Mouse (Mus musculus) adrenal gland, postnatal 14 days (tissue): Measurements from ENCODE around the gene Cntf. TPM values are rescaled to one million over a fixed set of nuclear protein-coding genes. Genes with fewer than 3 reads are reported as not detected.
"Not testable (repeated sequence)": the region's sequence is repeated elsewhere in the genome, so short reads cannot be mapped to it uniquely, and the experiment has no call there.

Source experiments
- DNase-seq: peaks from one replicate; pipeline ENCODE4 v3.0.0; 2021; ENCODE audit warnings: mixed read lengths
- total RNA-seq: library from RNA; stranded (reverse); gene quantifications from 2 replicates; pipeline ENCODE4 v1.2.3, GENCODE M21; 2021

The Cntf gene
- total RNA-seq, 1 experiment from 2014 or later: 3.0 TPM

- DNase-seq: peak; percentile 33
Observed at GRCm38 (mm10) chr19:12762212-12763130, 3.0 kb downstream of the Cntf start.

- DNase-seq: peak; percentile 79
Observed at GRCm38 (mm10) chr19:12759656-12760055, 5.8 kb downstream of the Cntf start.

GRCm38 (mm10) chr19:12758936-12759478 lies 6.4 kb downstream of the Cntf start:
- DNase-seq: no peak

GRCm38 (mm10) chr19:12756286-12756685 lies 9.1 kb downstream of the Cntf start:
- DNase-seq: no peak

GRCm38 (mm10) chr19:12731950-12732349 lies 33.5 kb downstream of the Cntf start:
- no peak for DNase-seq

- DNase-seq: no peak
Observed at GRCm38 (mm10) chr19:12731036-12731435, 34.4 kb downstream of the Cntf start.

GRCm38 (mm10) chr19:12725851-12726250 lies 39.6 kb downstream of the Cntf start:
- no peak for DNase-seq

- DNase-seq: peak; percentile 64
Observed at GRCm38 (mm10) chr19:12722308-12722707, 43.1 kb downstream of the Cntf start.

GRCm38 (mm10) chr19:12721596-12721995 lies 43.8 kb downstream of the Cntf start:
- DNase-seq: not testable (repeated sequence)

GRCm38 (mm10) chr19:12720919-12721318 lies 44.5 kb downstream of the Cntf start:
- DNase-seq: not testable (repeated sequence)

- no peak for DNase-seq
Observed at GRCm38 (mm10) chr19:12720463-12720862, 45.0 kb downstream of the Cntf start.

GRCm38 (mm10) chr19:12719189-12719588 lies 46.2 kb downstream of the Cntf start:
- no peak for DNase-seq

Other genes with a start within 250 kb of the Cntf start
- gene Fam111a, start 219.9 kb downstream of the Cntf start, total RNA-seq: 10.4 and 12.1 TPM in 2 replicates
- 0.75 and 19.1 TPM in 2 replicates for gene Gm4952, start 165.7 kb downstream of the Cntf start, total RNA-seq
- 0.34 and 8.6 TPM in 2 replicates for gene Glyat, start 132.3 kb downstream of the Cntf start, total RNA-seq
- not detected in 2 replicates for gene Olfr1442, start 95.2 kb downstream of the Cntf start, total RNA-seq
- not detected in 2 replicates for gene Olfr1443, start 87.5 kb downstream of the Cntf start, total RNA-seq
- 5.9 TPM in 1 of 2 replicates, not detected in the other for gene Keg1, start 69.8 kb downstream of the Cntf start, total RNA-seq
- 87.0 and 88.4 TPM in 2 replicates for gene Zfp91, start 30.5 kb upstream of the Cntf start, total RNA-seq
- 1.4 and 5.1 TPM in 2 replicates for gene Lpxn, start 30.6 kb upstream of the Cntf start, total RNA-seq
- gene Gm5244, start 81.0 kb upstream of the Cntf start, total RNA-seq: not detected in 2 replicates
- gene Olfr1444, start 91.7 kb upstream of the Cntf start, total RNA-seq: not detected in 2 replicates
- gene Olfr1445, start 118.2 kb upstream of the Cntf start, total RNA-seq: not detected in 2 replicates
- not detected in 2 replicates for gene Olfr1446, start 127.9 kb upstream of the Cntf start, total RNA-seq
- not detected in 2 replicates for gene Olfr1447, start 138.1 kb upstream of the Cntf start, total RNA-seq
- gene Olfr1448, start 158.8 kb upstream of the Cntf start, total RNA-seq: not detected in 2 replicates
- not detected in 2 replicates for gene Olfr1449, start 165.2 kb upstream of the Cntf start, total RNA-seq
- gene Olfr1450, start 184.6 kb upstream of the Cntf start, total RNA-seq: not detected in 2 replicates
- gene Olfr1451, start 229.4 kb upstream of the Cntf start, total RNA-seq: not detected in 2 replicates